Mouse (Mus musculus): ENCODE results near the gene Rnft2.

Rnft2 gene

DNA sequence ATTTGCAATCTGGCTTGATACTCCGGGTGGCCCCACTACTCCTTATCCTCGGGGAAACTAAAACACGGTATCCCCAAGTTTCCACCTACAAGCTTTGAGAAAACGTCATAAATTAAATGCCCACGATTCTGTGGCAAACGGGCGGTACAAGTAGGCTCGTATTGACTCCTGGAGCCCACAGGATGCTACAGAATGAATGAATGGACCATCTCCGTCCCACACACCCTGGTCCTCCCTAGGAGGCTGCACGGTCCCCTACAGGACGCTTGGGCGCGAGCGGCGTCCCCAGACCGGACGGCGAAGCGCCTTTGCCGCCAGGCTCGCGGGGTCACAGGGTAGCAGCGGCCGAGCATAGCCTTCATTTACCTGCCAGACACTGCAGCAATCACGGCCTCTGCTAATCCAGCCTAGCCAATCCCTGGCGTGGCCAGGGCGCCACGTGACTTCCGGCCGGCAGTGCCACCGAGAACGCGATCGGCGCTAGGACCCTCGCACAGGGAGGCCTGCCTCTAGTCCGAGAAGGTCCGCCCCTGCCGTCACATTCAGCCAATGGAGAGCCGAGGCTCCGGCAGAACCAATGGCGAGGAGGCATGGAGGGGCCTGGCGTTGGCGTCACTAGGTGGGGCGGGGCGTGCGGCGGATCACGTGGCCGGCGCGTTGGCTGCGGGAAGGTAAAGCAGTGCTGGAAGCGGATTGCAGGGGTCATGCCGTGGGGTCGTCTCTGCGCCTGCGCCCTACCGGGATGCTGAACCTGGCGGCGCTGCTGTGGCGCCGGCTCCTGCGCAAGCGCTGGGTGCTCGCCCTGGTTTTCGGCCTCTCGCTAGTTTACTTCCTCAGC lies at the start of gene Rnft2, which contains the start of gene 2410131K14Rik:
Gene Rnft2, minus strand, starts transcription at position 511 of the 838 bp plus-strand sequence.
Gene 2410131K14Rik, plus strand, starts transcription at position 622 of the 838 bp plus-strand sequence.
- peak; percentile 93 for DNase-seq (ENCODE audit: low spot score)

DNA sequence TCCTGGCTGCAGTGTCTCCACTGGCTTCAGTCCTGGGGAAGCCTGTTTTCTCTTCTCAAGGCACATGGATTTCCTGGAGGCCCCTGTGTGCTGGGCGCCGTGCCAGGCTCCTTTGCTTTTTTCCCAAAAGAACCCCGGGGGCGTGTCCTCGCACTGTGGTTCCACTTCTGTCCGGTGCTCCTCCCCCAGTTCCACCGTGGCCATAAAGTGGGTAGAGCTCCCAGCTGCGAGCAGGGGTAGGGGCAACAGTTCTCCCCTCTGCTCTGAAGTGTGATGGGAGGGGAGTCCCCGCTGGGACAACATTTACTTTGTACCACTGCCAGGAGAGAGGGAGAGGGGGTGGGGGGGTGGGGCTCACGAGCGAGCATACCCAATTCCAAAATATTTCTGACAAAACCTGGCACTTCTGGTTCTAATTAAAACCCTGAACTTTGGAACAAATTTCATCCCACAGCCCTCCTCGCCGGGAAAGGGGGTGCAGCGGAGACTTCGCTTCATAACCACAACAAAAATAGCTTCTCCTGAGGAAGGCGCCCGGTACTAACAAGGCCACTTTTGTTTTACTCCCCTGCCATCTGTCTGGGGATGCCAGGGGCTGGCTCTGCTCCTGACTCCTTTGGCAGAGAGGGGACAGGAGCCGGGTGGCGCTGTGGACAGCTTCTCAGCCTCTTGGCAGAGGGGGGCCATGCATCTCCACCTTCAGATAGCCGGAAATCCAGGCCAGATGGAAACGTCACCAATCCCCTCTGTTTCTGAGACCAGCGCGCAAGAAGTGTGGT lies 49.4 kb upstream of the Rnft2 start:
- no peak for DNase-seq (ENCODE audit: low spot score)

DNA sequence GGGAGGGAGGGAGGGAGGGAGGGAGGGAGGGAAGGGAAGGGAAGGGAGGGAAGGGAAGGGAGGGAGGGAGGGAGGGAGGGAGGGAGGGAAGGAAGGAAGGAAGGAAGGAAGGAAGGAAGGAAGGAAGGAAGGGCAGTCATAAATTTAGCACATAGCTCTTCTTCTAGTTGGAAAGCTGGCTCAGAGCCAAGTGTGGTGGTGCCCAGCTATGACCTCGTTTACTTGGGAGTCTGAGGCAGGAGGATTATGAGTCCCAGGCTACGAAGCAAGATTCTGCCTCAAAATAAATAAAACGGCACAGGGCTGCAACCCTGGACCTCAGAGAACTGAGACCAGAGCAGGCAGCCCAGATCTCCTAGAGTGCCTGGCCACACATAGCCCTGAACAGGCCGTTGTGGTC lies 47.6 kb upstream of the Rnft2 start:
- DNase-seq (ENCODE audit: low spot score), result no peak

DNA sequence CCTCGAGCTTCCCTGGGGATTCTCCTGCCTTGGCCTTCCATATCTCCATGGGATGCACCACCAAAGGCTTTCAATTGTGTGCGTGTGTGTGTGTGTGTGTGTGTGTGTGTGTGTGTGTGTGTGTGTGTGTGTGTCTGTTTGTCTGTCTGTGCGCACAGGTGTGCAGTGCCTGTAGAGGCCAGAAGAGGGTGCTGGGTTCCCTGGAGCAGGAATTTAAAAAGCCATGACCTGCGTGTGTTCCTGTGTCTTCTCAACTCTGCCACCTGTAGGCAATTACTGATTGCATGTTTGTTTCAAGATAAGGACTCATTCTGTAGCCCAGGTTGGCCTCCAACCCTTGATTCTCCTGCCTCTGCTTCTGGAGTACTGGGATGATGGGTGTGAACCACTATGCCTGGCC lies 46.5 kb upstream of the Rnft2 start:
- DNase-seq (ENCODE audit: low spot score), result no peak

DNA sequence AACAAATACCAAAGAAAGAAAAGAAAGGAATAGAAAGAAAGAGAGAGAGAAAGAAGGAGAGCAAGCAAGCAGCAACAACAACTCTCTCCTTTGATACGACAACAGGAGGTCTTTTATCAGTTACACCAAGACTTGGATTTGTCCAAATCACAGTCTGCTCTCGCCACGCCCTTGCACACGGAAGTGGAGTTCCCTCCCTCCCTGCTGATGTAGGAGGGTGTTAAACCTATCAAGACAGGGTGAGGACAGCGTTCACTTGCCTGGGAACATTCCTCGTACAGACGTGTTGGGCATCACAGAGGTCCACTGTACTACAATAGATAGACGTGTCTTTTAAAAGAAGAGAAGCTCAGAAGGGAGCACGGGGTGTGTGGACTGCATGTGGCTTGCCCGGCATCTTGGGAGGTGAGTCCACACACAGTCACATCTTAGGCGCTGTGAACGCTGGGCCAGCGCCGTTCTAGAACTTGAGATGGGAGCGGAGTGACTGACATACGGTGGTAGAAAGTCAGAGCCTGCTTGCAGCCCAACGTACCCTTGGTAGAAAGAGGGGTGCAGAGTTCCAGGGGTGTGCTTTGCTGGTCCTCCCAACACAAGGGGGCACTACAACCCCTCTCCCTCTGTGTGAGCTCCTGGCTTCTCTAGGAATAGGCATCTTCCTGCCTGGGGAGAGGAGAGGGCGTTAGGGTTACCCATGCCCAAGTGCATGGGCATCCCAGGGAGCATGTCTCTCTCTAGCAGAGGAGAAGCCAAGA lies 33.0 kb upstream of the Rnft2 start:
- no peak for DNase-seq (ENCODE audit: low spot score)

DNA sequence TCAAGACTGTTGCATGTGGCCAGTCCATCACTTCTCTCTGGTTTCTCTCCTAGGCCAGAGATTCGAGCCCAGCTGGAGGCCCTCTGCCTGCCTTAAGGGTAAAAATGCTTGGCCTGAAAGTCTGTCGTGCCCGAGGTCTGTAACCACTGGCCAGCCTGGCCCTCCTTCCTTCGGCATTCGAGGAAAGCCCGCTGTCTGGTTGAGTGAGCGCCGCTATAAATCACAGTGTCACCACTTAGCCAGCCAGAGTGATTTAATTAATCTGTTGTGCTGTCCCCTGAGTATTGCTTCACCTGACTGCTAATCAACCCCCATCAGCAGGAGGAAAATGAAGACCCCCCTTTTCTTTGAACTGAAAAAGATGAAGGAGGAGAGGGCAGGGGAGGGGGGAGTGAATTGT lies 31.8 kb upstream of the Rnft2 start:
- no peak for DNase-seq (ENCODE audit: low spot score)

DNA sequence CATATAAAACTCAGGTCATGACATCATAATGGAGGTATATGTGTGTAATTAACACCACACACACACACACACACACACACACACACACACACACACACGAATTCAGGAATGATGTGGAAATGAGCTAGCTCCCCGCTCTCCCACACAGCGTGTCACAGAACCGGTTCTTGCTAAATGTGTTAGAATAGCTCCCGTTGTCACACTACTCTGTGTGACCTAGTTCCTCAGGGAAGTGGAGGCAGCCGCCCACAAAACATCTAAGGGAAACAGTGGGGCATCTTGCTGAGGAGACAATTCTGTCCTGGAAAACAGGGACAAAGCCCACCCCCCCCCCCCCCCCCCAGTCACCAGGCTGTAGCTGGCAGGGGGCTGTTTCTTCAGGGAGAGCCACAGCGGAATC lies 31.4 kb upstream of the Rnft2 start:
- DNase-seq (ENCODE audit: low spot score), result no peak

DNA sequence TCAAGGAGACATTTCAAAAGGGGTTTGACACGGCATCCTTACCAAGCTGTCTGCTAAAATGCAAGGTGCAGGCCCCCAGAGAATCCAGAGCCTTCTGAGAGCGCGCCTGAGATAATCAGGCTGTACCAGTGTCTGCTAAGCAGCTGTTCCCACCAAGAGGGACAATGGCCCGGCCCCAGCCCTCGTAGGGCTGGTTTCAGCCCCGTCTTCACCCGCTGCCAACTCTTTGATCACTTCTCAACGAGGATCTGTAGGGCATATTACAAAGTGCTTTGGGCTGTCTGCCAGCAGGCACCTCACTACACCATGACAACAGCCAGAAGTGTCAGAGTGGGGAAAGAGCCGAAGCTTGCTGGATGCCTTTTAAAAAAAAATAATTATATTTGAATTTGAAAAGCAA lies 29.6 kb upstream of the Rnft2 start:
- DNase-seq (ENCODE audit: low spot score), result no peak

DNA sequence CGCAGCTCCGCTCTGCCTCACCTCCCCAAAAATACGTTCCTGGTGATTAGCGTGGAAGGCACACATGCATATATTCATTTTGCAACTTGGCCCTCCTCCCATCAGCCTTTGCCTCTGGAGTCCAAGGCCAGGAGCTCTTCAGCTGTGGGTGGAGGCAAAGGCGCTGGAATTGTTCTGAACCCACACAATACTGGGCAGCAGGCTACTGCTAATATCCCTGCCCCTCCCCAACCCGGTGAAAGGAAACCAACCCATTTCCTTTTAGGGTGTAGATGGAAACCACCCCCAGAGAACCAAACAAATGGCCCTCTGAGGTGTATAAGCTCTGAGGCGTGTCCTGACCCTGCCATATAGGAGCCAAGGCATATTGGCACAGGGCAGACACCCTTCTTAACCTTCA lies 28.5 kb upstream of the Rnft2 start:
- DNase-seq (ENCODE audit: low spot score), result no peak

DNA sequence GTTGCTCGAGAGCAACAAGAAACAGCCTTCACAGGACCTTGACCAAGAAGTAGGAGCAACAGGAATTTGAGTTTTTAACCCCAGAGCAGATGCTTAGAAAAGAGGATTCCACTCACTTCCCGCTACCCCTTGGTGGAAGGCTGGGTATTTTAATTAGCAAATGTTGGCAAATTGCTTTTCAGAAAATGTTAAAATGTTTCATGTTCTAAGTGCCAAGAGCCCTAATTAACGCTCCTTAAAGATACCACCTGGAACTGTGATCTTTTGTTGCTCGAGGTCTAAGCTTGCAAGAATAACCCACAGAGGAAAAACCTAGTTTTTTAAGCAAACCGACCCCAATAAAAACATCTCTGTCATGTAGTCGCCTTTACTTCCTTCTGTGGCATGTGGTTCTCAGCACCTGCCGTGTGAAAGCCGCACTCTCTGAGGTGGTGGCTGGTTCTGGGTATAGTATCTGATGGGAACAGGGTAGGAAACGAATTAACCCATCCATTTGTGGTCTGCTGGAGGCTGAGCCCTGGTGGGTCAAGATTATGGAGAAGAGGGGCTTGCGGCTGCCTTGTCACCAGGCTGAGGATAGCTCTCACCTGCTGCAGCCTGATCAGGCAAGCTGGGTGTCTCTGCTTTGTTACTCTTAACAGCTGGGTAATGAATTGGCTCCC lies 26.7 kb upstream of the Rnft2 start:
- no peak for DNase-seq (ENCODE audit: low spot score)

DNA sequence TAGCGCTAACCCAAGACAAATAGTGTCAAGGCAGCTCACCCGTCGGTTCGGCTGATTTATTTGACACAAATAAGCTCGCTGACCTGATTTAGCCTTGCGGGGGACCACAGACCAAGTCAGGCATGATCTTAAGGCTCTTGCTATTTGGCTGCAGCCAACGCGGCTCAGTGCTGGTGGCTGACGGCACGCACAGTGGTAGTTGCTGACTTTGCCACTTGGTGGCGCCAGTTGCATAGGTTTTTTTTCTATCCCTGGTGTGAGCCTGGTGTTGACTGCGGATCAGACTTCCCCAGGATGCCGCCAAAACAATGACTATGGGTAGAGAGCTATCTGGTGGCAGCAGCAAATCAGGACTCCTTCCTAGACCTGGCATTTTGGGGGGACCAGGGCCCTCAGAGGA lies 24.1 kb upstream of the Rnft2 start:
- peak; percentile 29 for DNase-seq (ENCODE audit: low spot score)

DNA sequence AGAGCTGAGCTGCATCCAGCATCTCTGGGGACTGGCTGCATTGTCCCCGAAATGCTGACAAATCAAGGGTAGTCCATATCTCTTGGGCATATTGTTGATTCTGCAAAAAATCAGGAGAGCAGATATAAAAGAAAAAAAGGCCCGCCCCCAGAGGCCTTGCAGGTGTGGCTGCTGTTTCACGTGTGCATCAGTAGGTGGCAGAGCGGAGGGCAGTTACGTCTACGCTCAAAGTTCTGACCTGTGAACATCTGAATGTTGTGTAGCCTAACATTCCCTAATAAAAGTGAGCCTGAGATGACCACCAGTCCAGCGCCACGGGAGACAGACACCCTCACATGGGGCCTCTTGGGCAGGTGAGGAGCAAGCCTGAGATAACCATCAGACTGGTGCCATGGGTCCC lies 21.4 kb upstream of the Rnft2 start:
- DNase-seq (ENCODE audit: low spot score), result no peak

DNA sequence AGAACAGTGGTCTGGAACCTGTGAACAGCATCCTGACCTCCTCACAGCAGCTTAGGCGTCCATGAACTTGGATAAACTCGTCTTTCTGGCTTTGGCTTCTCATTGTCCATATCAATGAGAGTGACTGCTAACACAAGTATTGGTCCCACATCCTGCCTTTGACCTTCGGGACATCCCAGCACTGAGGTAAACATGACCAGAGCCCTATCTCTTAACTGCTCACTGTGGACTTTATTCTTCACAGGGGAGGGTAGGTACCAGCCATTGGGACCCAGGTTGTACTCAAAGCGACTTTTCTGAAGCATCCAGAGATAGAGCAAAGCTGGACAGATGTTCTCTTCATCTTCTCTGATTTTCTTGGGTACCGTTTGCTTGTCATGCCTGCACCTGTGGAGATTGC lies 20.4 kb upstream of the Rnft2 start:
- DNase-seq (ENCODE audit: low spot score), result no peak

DNA sequence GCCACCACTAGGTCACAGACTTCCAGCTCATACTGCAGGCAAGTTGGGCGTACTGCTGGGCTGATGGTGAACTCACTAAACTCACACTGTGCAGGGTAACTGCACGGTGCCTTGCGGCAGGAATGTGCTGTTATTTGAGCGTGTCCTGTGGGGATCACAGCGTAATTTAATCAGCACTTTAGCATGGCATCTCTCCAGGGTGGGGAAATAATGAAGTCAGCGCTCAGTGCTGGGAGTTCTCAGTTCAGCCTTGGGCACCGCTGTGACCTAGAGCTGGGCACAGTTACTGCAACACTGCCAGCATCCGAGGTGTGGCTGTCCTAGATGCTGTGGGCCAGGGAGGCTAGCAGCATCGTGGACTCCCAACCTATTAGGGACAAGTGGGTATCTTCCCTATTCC lies 19.4 kb upstream of the Rnft2 start:
- no peak for DNase-seq (ENCODE audit: low spot score)

DNA sequence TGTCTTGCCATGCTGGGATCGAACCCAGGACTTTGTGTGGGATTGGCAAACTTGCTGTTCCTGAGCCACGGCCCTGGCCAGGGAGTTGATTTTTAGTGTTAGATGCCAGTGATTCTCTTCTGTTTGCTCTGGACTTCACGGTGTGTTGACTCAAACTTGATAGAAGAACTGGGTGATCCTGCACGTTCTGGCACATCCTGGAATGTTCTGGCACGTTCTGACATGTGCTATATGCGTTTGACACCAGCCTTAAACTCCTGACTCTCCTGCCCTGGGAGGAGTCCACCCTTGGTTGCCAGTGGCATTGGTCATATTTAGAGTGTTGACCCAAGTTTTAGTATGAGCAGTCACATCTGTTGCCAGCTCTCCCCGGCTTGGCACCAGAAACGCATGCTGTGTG lies 17.5 kb upstream of the Rnft2 start:
- DNase-seq (ENCODE audit: low spot score), result no peak

DNA sequence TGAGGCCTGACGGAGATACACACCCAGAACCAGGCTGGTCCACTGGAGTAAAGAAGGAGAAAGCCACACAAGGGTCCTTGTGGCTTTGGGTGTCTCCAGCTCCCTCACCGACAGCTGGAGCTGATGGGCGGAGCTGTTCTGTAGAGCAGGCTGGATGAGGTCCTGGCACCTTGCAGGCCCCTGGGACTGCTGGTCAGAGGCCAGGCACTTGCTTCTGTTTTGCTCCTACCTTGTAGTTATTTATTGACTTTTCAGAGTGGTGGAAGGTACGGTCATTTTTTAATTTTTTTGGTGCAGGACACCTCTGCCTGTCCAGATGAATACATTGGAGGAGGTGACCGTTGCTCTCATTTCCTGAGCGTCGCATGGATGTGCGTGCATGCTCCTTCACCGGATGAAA lies 16.3 kb upstream of the Rnft2 start:
- DNase-seq (ENCODE audit: low spot score), result no peak

DNA sequence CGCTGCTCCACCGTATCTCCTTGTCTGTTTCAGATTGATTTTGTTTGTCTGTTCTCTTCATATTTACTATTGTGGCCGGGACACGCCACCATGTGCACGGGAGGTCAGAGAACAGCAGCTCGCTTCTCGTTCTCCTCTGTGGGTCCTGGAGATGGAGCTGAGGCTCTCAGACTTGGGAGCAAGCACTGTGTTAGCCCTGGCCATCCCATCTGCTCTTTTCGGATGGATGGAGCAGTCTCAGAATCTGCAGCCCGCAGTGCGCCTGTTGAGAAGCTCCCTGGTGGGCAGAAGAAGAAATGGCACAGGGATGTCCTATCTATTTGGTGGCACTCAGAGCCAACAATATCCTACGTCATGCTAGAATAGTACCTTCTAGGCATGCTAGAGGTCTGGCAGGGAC lies 15.7 kb upstream of the Rnft2 start:
- no peak for DNase-seq (ENCODE audit: low spot score)

DNA sequence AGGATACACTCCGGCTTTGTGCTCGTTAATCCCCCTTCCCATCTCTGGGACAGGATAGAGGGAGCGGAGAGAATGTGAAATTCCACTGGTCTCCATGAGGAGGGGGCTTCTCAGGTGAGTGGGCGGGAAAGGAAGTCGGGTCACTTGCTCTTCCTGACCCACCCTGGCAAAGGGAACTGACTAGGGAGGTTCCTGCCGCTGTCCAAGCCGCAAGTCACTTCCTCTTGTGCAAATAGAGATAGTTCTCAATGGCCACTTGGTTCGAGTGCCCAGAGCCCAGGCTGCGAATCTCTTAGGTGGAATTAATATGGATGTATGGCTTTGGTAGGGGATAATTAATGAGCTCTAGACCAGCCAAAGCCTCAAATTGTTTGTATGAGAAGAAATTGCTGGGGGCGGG lies 15.1 kb upstream of the Rnft2 start:
- no peak for DNase-seq (ENCODE audit: low spot score)

DNA sequence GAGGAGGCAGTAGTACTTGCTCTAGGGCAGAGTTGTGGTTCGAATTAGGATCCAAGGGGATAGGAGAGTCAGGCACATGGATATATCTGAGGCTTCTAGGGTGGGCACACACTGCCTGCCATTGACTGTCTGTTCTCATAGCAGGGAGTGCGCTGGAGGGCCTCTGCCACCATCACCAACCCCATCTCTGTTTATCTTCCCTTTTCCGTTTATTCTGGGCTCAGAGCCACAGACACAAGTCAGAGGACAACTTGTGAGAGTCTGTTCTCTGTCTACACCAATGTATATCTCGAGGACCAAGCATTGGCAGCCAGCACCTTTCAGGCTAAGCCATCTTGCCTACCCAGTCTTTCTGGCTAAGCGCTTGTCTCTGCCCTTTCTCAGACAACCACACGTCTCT lies 14.7 kb upstream of the Rnft2 start:
- no peak for DNase-seq (ENCODE audit: low spot score)

DNA sequence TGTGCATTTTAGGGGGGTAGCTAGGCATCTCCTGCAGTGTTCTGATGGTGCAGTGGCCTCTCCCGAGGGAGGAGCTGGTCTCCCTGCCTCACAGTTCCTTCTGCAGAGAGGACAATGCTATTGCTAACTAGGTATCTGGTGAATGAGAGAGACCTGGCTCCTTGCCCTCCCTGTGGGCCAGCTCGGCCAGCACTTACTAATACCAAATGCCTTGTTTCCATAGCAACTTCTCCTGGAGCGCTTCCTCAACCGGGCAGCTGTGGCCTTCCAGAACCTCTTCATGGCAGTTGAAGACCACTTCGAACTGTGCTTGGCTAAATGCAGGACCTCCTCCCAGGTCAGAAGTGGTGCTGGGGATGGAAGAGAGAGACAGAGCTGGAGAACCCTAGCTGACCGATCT lies 14.2 kb upstream of the Rnft2 start:
- DNase-seq (ENCODE audit: low spot score), result no peak

DNA sequence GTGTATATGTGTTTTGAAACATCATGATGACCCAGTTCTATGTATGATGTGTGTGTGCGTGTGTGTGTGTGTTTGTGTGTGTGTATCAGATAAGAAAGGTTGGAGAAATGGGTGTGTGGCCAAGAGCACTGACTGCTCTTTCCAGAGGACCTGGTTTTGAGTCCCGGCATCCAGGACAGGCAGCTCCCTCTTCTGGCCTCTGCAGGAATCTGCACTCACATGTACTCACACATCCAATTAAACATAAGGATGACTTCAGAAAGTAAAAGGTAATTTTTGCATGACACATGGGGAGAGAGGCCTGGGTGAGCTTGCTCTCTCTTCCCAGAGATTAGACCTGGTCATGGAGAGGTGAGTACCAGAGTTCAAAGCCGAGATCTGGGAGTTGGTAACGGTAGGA lies 12.1 kb upstream of the Rnft2 start:
- DNase-seq (ENCODE audit: low spot score), result no peak

DNA sequence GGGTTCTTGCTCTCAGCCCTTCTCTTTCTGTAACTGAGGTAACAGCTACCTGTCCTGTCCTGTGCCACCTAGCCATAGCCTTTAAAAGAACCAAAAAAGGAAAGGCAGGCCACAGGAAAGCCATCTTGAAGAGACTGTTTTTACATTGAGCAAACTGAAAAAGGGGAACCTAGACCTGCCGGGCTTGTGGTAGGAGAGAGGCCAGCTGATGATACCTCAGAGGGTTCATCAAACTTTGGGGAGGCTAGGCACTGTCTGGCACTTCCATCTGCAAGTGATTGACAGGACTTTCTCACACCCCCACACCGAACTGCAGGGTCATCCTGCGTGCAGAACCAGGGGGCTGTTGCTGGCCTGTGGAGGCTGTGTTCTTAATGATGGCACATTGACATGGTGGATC lies 8.6 kb upstream of the Rnft2 start:
- DNase-seq (ENCODE audit: low spot score), result no peak
